Mouse (Mus musculus): ENCODE data around the gene Dusp22. TPM values are rescaled to one million over a fixed set of nuclear protein-coding genes. Genes with fewer than 3 reads are reported as not detected.

Gene Dusp22
- total RNA-seq, 2 experiments from 2014 or later, result 57.3 to 61.6 TPM

DNA sequence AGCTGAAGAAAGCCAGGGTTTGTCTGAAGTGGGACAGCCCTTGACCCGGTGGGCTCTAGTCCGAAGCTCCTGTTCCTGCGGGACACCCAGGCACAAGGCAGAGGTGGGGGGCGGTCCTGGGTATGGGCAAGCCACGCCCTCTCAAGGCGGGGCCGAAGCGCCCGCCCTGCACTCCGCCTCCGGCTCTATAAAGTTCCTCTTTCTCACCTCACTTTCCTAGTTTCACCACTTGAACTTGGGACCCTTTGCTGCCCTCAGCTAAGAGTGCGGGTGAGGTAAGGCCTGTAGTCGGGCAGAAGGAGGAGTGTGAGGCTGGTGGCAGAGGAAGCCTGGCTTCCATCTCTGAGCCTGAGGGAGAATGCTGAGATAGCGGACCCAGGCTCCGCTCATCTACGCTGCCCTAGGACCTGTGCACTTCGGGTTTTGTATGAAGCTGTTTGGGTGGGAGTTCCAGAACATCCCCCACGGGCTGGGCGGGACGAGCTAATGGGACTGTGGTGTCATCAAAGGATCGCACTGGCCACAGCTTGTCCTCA lies 89.3 kb downstream of the Dusp22 start, which contains the start of gene Irf4:
Gene Irf4 (plus strand): TSS at position 206 of the 536 bp plus-strand sequence.
- DNase-seq (ENCODE audit: low spot score in 2 of 2), result peak in 1 of 2 experiments; percentile 47

DNA sequence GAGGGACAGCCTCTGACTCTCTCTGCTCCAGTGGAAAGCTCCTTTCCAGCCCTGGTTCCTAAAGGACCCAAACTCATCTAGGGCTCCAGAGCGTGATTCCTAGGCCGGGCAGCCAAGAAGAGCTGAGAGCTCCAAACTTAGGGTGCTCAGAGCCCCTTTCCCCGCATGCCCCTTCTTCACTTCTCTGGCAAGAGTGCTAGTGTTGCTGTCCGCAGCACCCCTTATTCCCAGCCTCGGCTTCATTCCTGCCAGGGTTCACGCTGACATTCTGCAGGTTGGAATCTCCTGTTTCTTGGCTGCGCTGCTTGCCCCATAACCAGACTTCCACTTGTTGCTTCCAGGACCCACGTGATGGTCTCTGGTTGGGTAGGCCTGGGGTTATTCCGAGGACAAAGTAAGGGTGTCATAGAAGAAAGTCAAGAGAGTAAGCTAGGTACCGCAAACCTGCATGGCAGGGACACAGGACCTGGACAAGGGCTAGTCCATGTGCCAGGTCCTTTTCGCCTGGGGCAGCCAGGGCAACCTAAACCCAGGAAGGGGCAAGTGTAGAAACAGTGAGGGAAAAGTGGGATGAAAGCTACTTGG lies 89.8 kb downstream of the Dusp22 start:
- DNase-seq (ENCODE audit: low spot score in 2 of 2), result no peak

DNA sequence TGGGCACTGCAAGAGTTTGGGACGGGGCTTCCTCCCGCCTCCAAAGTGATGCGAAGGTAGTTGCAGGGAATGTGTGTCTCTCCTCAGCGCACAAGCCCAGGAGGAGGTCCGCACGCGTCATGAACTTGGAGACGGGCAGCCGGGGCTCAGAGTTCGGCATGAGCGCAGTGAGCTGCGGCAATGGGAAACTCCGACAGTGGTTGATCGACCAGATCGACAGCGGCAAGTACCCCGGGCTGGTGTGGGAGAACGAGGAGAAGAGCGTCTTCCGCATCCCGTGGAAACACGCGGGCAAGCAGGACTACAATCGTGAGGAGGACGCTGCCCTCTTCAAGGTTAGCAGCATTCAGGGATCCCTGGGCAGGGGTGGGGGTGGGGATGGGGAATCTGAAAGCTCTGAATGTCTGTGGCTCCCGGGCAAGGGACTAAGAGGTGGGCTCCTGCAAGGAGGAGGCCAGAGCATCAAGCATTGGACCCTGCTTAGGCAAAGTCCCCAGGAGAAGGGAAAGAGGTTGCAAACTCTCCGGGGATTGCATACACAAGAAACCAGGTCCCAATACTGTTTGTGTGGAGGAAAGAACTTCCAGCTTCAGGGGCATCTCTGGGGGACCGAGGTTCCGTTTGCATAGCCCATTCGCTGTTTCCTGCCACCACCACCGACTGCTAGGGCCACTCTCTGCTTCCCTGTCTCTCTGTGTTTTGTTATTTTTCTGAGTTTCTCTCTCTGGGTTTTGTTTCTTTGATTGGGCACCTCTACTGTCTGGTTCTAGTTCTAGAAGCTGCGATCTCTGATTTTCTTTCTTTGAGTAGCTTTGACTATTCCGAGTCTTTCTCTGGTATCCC lies 90.9 kb downstream of the Dusp22 start:
- no peak for DNase-seq (ENCODE audit: low spot score in 2 of 2)

- DNase-seq (ENCODE audit: low spot score in 2 of 2), result no peak
Measured at GRCm38 (mm10) chr13:30751304-30751580, 91.4 kb downstream of the Dusp22 start.

DNA sequence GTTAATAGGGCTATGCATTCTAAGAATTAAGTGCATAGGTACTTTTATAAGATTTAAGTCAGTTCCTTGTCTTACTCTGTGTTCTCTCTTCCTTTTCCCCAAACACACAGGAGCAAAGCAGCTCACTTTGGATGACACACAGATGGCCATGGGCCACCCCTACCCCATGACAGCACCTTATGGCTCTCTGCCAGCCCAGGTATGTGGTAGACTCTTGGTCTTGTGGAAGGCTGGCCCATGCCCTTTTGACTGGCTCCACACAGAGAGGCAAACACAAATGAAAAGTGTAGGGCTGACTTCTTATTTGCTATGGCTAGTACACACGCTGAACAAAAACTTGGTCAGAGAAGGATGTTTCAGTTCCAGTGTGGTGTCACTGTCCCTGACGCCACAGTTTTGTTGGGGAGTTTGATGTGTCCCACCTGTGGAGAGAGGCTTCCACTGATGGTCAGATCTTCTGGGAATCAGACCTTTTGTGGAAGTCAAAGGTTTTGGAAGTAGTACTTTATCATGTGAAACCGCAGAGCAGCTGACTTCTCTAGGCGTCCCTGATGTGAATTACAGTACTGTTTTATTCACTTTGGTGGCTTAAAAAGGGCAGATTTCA lies 92.9 kb downstream of the Dusp22 start:
- DNase-seq (ENCODE audit: low spot score in 2 of 2), result no peak

GRCm38 (mm10) chr13:30753441-30753840 lies 93.6 kb downstream of the Dusp22 start:
- no peak for DNase-seq (ENCODE audit: low spot score in 2 of 2)

GRCm38 (mm10) chr13:30754066-30754465 lies 94.3 kb downstream of the Dusp22 start:
- DNase-seq (ENCODE audit: low spot score in 2 of 2), result no peak

GRCm38 (mm10) chr13:30754825-30755476 lies 95.2 kb downstream of the Dusp22 start:
- no peak for DNase-seq (ENCODE audit: low spot score in 2 of 2)

DNA sequence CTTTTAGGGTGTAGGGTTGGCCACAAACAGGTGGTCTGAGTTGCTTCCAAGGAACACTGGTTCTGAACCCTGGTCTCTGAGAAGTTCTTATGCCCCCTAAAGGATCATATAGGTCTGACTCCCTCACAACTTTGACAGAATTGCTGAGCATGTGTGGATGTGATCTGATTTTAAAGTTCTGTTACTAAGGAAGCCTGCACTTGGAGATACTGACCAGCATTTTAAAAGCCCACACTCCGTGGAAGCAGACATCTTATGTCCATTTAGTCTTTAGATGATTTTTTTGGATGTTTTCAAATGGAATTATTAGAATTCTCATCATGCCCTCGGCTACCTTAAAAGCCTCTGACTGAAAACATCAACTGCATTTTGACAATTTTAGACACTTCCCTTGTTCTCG lies 95.8 kb downstream of the Dusp22 start:
- DNase-seq (ENCODE audit: low spot score in 2 of 2), result no peak

GRCm38 (mm10) chr13:30755998-30756639 lies 96.3 kb downstream of the Dusp22 start:
- DNase-seq (ENCODE audit: low spot score in 2 of 2), result no peak

- DNase-seq (ENCODE audit: low spot score in 2 of 2), result no peak
Measured at GRCm38 (mm10) chr13:30757264-30757900, 97.6 kb downstream of the Dusp22 start.

- no peak for DNase-seq (ENCODE audit: low spot score in 2 of 2)
Measured at GRCm38 (mm10) chr13:30758789-30759381, 99.1 kb downstream of the Dusp22 start.

DNA sequence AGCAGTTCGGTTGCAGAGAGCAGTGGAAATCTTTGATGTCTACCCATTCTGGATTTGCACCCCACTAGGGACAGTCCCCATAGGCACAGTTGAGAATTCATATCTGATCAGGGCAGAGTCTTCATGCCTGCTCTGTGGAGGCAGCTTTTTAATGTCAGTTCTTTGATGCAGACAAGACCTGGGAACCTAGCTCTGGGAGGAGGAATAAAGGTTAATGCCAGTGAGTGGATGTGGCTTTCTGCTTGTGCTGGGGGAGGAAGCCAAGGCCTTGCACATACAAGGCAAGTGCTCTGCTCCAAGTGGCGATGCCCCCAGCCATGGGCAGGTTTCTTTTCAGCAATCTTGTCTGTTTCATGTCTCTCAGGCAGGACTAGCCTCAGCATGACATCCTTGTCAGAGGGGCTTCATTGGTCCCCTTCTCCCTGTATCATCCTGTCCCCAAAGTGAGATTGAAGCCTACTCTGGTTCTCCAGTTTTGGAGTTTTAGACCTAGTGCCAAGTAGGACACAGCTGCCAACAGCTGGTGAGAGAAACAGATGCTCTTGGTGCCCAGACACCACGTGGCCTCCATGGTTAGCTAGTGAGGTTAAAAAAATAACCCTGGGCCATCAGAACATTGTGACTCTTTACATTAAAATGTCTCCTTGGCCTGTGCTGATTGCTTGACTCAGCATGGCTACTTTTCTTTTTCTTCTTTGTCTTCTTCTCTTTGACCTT lies 100.7 kb downstream of the Dusp22 start:
- DNase-seq (ENCODE audit: low spot score in 2 of 2), result no peak

Other genes starting within 250 kb of the Dusp22 start
- gene Uqcrfs1, start 114.6 kb upstream of the Dusp22 start, total RNA-seq (2021), result 100 to 1,000 TPM; 311 TPM
- 1 to 10 TPM; 1.2 to 2.0 TPM for gene Irf4, start 89.2 kb downstream of the Dusp22 start, total RNA-seq (2021)